Mouse (Mus musculus) heart, adult 2 months (tissue): ENCODE results near the gene Odf3.

Source experiments
- CTCF ChIP-seq: fragments of 200-600 bp; IDR thresholded peaks from 2 replicates; pipeline ENCODE4 v1.8.1; 2022; ENCODE audit warnings: antibody characterized with exemption, mild to moderate bottlenecking, moderate library complexity
- EP300 ChIP-seq: fragments of 200-500 bp; IDR thresholded peaks from 2 replicates; pipeline ENCODE4 v1.6.1; 2011; ENCODE audit warnings: low read depth, low read length, control low read depth; ENCODE audit not compliant: insufficient read depth

DNA sequence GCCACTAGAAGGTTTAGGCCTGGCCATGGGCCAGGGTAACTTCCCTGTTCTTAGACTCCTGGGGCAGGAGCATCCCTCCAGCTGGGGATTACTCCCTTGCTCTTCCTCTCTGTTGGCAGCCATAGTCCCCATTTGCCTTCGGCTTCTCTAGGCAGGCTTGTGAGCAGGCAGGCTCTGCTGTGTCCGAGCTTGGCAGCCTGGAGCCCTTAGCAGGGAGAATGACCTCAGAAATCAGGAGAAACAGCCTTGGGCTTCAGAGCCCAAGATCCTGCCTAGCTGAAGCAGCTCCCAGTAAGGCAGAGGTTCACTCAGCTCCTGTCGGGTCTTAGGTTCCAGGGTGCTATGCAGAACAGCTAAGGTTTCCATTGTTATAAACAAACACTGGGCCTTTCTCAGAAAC is 51.5 kb downstream of the Odf3 start:
- no peak for TF ChIP-seq EP300
- TF ChIP-seq CTCF, result no peak
